Mouse (Mus musculus) liver, embryonic 14.5 days (tissue): ENCODE results near the gene Dixdc1. TPM values are rescaled to one million over a fixed set of nuclear protein-coding genes. Genes with fewer than 3 reads are reported as not detected.

Experiments
- ATAC-seq: fragments of 200-750 bp; cut with Nextera tagmentation; 2 replicates; pipeline ENCODE4 v1.8.0; 2017; ENCODE audit warnings: moderate number of reproducible peaks, mild to moderate bottlenecking, moderate library complexity; ENCODE audit not compliant: insufficient read depth
- DNase-seq, 3 experiments: peaks; one replicate each; pipeline ENCODE4 v3.0.0-alpha.2; 2012 to 2013; ENCODE audit warnings: low read depth in 3 of 3, low spot score in 3 of 3
- H3K27ac ChIP-seq: fragments of 300-500 bp; sonication (generic); 2 replicates; pipeline ENCODE4 v1.5.1; 2014; ENCODE audit warnings: moderate library complexity, mild to moderate bottlenecking, control low read depth, inconsistent platforms
- H3K27me3 ChIP-seq: fragments of 300-500 bp; sonication (generic); 2 replicates; pipeline ENCODE4 v1.6.1; 2014; ENCODE audit warnings: mild to moderate bottlenecking, low read length, moderate library complexity; ENCODE audit not compliant: control insufficient read depth, insufficient read depth
- H3K36me3 ChIP-seq: fragments of 300-500 bp; sonication (generic); replicated peaks from 2 replicates; pipeline ENCODE4 v1.6.1; 2014; ENCODE audit warnings: low read depth; ENCODE audit not compliant: control insufficient read depth, insufficient read depth
- H3K4me1 ChIP-seq, 2 experiments: fragments of 200-500 bp in 1 of 2; fragments of 300-500 bp in 1 of 2; sonication (generic) in 1 of 2; replicated peaks; 2 replicates each; pipeline ENCODE4 v1.6.1; 2012 to 2014; ENCODE audit warnings: antibody characterized with exemption in 1 of 2, inconsistent platforms in 1 of 2, low read length in 1 of 2; ENCODE audit not compliant: control insufficient read depth in 2 of 2, insufficient read depth in 2 of 2
- H3K4me2 ChIP-seq: fragments of 300-500 bp; sonication (generic); 2 replicates; pipeline ENCODE4 v1.6.1; 2014; ENCODE audit warnings: low read depth, mild to moderate bottlenecking, control low read depth, moderate library complexity
- H3K4me3 ChIP-seq, 2 experiments: fragments of 200-500 bp in 1 of 2; fragments of 300-500 bp in 1 of 2; sonication (generic) in 1 of 2; 2 replicates each; pipeline ENCODE4 v1.5.1; 2012 to 2014; ENCODE audit warnings: low read depth in 2 of 2, low read length in 2 of 2, mild to moderate bottlenecking in 2 of 2, control low read depth in 1 of 2, inconsistent platforms in 1 of 2, moderate library complexity in 1 of 2; ENCODE audit not compliant: insufficient read depth in 1 of 2
- H3K9ac ChIP-seq: fragments of 300-500 bp; sonication (generic); replicated peaks from 2 replicates; pipeline ENCODE4 v1.6.1; 2014; ENCODE audit warnings: mild to moderate bottlenecking, control low read depth, moderate library complexity
- H3K9me3 ChIP-seq: fragments of 300-500 bp; sonication (generic); 2 replicates; pipeline ENCODE4 v1.6.1; 2016; ENCODE audit warnings: low read length, mixed read lengths; ENCODE audit not compliant: control insufficient read depth
- CTCF ChIP-seq: IDR thresholded peaks from 2 replicates; pipeline ENCODE4 v1.5.1; 2016; ENCODE audit warnings: antibody characterized with exemption, low read depth, control low read depth
- EP300 ChIP-seq: IDR thresholded peaks from 2 replicates; pipeline ENCODE4 v1.6.1; 2016; ENCODE audit warnings: antibody characterized with exemption, low read depth
- WGBS: fragments of 180-500 bp; shearing (Covaris S2); extraction: QIAGEN DNeasy Blood & Tissue Kit; methylation state at CpG from one replicate; pipeline ENCODE4 v1.1.7; 2014; ENCODE audit not compliant: insufficient replicate concordance; 5-methylcytosine and 5-hydroxymethylcytosine counted together
- polyA plus RNA-seq, 2 experiments: library from polyadenylated mRNA; depleted of rRNA in 1 of 2; stranded (reverse) in 1 of 2; unstranded in 1 of 2; fragments of >200 nt; fragmentation: Nextera tagmentation in 1 of 2; extraction: Ambion mirVana in 1 of 2; gene quantifications; 2 replicates each; pipeline versions ENCODE4 v1.2.1 to v1.2.3; 2012 to 2014

The Dixdc1 gene
- polyA plus RNA-seq (2012; rRNA removed) = 0.56 and 0.57 TPM in 2 replicates
- 0.84 and 1.2 TPM in 2 replicates for polyA plus RNA-seq (2014; fragmentation: Nextera tagmentation; extraction: Ambion mirVana)

GRCm38 (mm10) chr9:50738914-50739870 is at the start of gene Dixdc1:
Gene Dixdc1, minus strand, starts transcription at chr9:50739517.
- H3K27ac ChIP-seq = no peak within 1 kb of the TSS
- H3K9me3 ChIP-seq = no peaks in the 10 kb centered on the region
- no peak for TF ChIP-seq CTCF
- TF ChIP-seq EP300 = no peak
- H3K4me3 ChIP-seq = peak within 1 kb of the TSS; percentile 34 to 35
- H3K4me2 ChIP-seq = peak within 1 kb of the TSS; percentile 57
- no peak within 1 kb of the TSS for H3K9ac ChIP-seq
- H3K4me1 ChIP-seq = peaks cover 4 to 5% of the 10 kb centered on the region in 2 experiments; a peak in 1 of 4 replicates
- ATAC-seq = peak; percentile 97
- H3K36me3 ChIP-seq = no peaks in the 10 kb centered on the region
- DNase-seq = peak; percentile 69 to 76 (median 71)
- H3K27me3 ChIP-seq = no peaks in the 10 kb centered on the region
- 9% methylated on average over 36 of the region's 36 CpGs for WGBS

GRCm38 (mm10) chr9:50782155-50782554 is 42.8 kb upstream of the Dixdc1 start:
- no peaks in the 10 kb centered on the region for H3K9me3 ChIP-seq
- no peak overlapping the region for H3K27ac ChIP-seq
- ATAC-seq = no peak
- DNase-seq = peak in 1 of 3 experiments; percentile 23
- H3K4me3 ChIP-seq = no peak overlapping the region
- no peak overlapping the region for H3K9ac ChIP-seq
- H3K4me2 ChIP-seq = no peak overlapping the region
- H3K4me1 ChIP-seq = no peaks in the 10 kb centered on the region
- 66% methylated on average over 2 of the region's 2 CpGs for WGBS
- H3K36me3 ChIP-seq = peaks cover 12% of the 10 kb centered on the region
- H3K27me3 ChIP-seq = no peaks in the 10 kb centered on the region
- peak; percentile 82 for TF ChIP-seq CTCF
- no peak for TF ChIP-seq EP300

- TF ChIP-seq EP300 (no peak), CTCF (no peak)
- Histone ChIP-seq H3K27ac (peak overlapping the region; percentile 26), H3K9ac (peak overlapping the region; percentile 84), H3K4me2 (peak overlapping the region; percentile 92), H3K27me3 (no peaks in the 10 kb centered on the region), H3K4me1 (peaks cover 5 to 22% of the 10 kb centered on the region in 2 experiments; a peak in 3 of 4 replicates), H3K9me3 (no peaks in the 10 kb centered on the region), H3K36me3 (peaks cover 15% of the 10 kb centered on the region), H3K4me3 (peak overlapping the region; percentile 69 to 90)
- 48% methylated on average over 11 of the region's 11 CpGs for WGBS
- ATAC-seq (no peak), DNase-seq (no peak)
These were observed 36.9 kb upstream of the Dixdc1 start for GRCm38 (mm10) chr9:50776162-50776760.

GRCm38 (mm10) chr9:50775662-50776126 is 36.4 kb upstream of the Dixdc1 start:
- peak in 1 of 3 experiments; percentile 17 for DNase-seq
- Histone ChIP-seq H3K4me3 (peak overlapping the region; percentile 69 to 90), H3K4me1 (peaks cover 5 to 22% of the 10 kb centered on the region in 2 experiments; a peak in 3 of 4 replicates), H3K9ac (peak overlapping the region; percentile 84), H3K4me2 (peak overlapping the region; percentile 92), H3K9me3 (no peaks in the 10 kb centered on the region), H3K27ac (peak overlapping the region; percentile 26), H3K27me3 (no peaks in the 10 kb centered on the region), H3K36me3 (peaks cover 13% of the 10 kb centered on the region)
- no peak for TF ChIP-seq EP300
- TF ChIP-seq CTCF = peak; percentile 8; the same call in 1 of the 2 replicates
- ATAC-seq = peak; percentile 40
- WGBS = under 1% methylated on average over 29 of the region's 30 CpGs
